Mouse (Mus musculus): ENCODE data around the gene Syt9. TPM values are rescaled to one million over a fixed set of nuclear protein-coding genes. Genes with fewer than 3 reads are reported as not detected.

Gene Syt9
- polyA plus RNA-seq, 1 experiment from 2014 or later, result 12.9 TPM

GRCm38 (mm10) chr7:107553461-107553860 is 182.9 kb downstream of the Syt9 start:
- no peak for ATAC-seq

GRCm38 (mm10) chr7:107555906-107556305 is 185.4 kb downstream of the Syt9 start:
- Histone ChIP-seq H3K27me3 (replicated peaks; ENCODE audit: control insufficient read depth, insufficient read depth, low read length) (no peaks in the 10 kb centered on the region), H3K27ac (ENCODE audit: low read depth, low read length) (no peak overlapping the region), H3K4me3 (ENCODE audit: low read length) (no peak overlapping the region), H3K9me3 (ENCODE audit: control insufficient read depth, low read length) (no peaks in the 10 kb centered on the region), H3K4me2 (ENCODE audit: low read length) (no peak overlapping the region), H3K4me1 (ENCODE audit: control insufficient read depth, insufficient read depth, low read depth, low read length) (no peaks in the 10 kb centered on the region), H3K36me3 (ENCODE audit: control insufficient read depth, insufficient read depth, low read length) (no peaks in the 10 kb centered on the region), H3K9ac (ENCODE audit: low read depth, low read length) (no peak overlapping the region)
- ATAC-seq, result no peak
- WGBS, result 86% methylated on average over 3 of the region's 3 CpGs

More at GRCm38 (mm10) chr7:107553461-107553860, 182.9 kb downstream of the Syt9 start:
- Histone ChIP-seq H3K27me3 (replicated peaks; ENCODE audit: control insufficient read depth, insufficient read depth, low read length) (no peaks in the 10 kb centered on the region), H3K4me1 (ENCODE audit: control insufficient read depth, insufficient read depth, low read depth, low read length) (no peaks in the 10 kb centered on the region), H3K36me3 (ENCODE audit: control insufficient read depth, insufficient read depth, low read length) (no peaks in the 10 kb centered on the region), H3K4me3 (ENCODE audit: low read length) (no peak overlapping the region), H3K4me2 (ENCODE audit: low read length) (no peak overlapping the region), H3K27ac (ENCODE audit: low read depth, low read length) (no peak overlapping the region), H3K9me3 (ENCODE audit: control insufficient read depth, low read length) (no peaks in the 10 kb centered on the region), H3K9ac (ENCODE audit: low read depth, low read length) (no peak overlapping the region)
- 87% methylated on average over 1 of the region's 1 CpGs for WGBS

- Histone ChIP-seq H3K4me2 (ENCODE audit: low read length) (no peak overlapping the region), H3K9ac (ENCODE audit: low read depth, low read length) (no peak overlapping the region), H3K4me1 (ENCODE audit: control insufficient read depth, insufficient read depth, low read depth, low read length) (no peaks in the 10 kb centered on the region), H3K36me3 (ENCODE audit: control insufficient read depth, insufficient read depth, low read length) (no peaks in the 10 kb centered on the region), H3K27me3 (replicated peaks; ENCODE audit: control insufficient read depth, insufficient read depth, low read length) (no peaks in the 10 kb centered on the region), H3K27ac (ENCODE audit: low read depth, low read length) (no peak overlapping the region), H3K4me3 (ENCODE audit: low read length) (no peak overlapping the region), H3K9me3 (ENCODE audit: control insufficient read depth, low read length) (no peaks in the 10 kb centered on the region)
- 64% methylated on average over 2 of the region's 2 CpGs for WGBS
- ATAC-seq, result no peak
Observed at GRCm38 (mm10) chr7:107560675-107561074, 190.1 kb downstream of the Syt9 start.

GRCm38 (mm10) chr7:107561584-107561983 is 191.1 kb downstream of the Syt9 start:
- no peaks in the 10 kb centered on the region for H3K9me3 ChIP-seq (ENCODE audit: control insufficient read depth, low read length)
- 80% methylated on average over 3 of the region's 3 CpGs for WGBS

GRCm38 (mm10) chr7:107563727-107564126 is 193.2 kb downstream of the Syt9 start:
- no peaks in the 10 kb centered on the region for H3K4me1 ChIP-seq (ENCODE audit: control insufficient read depth, insufficient read depth, low read depth, low read length)
- WGBS, result 47% methylated on average over 2 of the region's 2 CpGs
- H3K27ac ChIP-seq (ENCODE audit: low read depth, low read length), result no peak overlapping the region
- no peak overlapping the region for H3K9ac ChIP-seq (ENCODE audit: low read depth, low read length)
- no peak overlapping the region for H3K4me2 ChIP-seq (ENCODE audit: low read length)
- no peaks in the 10 kb centered on the region for H3K36me3 ChIP-seq (ENCODE audit: control insufficient read depth, insufficient read depth, low read length)
- no peaks in the 10 kb centered on the region for H3K9me3 ChIP-seq (ENCODE audit: control insufficient read depth, low read length)
- no peak overlapping the region for H3K4me3 ChIP-seq (ENCODE audit: low read length)
- no peaks in the 10 kb centered on the region for H3K27me3 ChIP-seq (replicated peaks; ENCODE audit: control insufficient read depth, insufficient read depth, low read length)
- ATAC-seq, result no peak

More at GRCm38 (mm10) chr7:107561584-107561983, 191.1 kb downstream of the Syt9 start:
- H3K4me1 ChIP-seq (ENCODE audit: control insufficient read depth, insufficient read depth, low read depth, low read length), result no peaks in the 10 kb centered on the region
- H3K27ac ChIP-seq (ENCODE audit: low read depth, low read length), result no peak overlapping the region
- H3K9ac ChIP-seq (ENCODE audit: low read depth, low read length), result no peak overlapping the region
- no peaks in the 10 kb centered on the region for H3K27me3 ChIP-seq (replicated peaks; ENCODE audit: control insufficient read depth, insufficient read depth, low read length)
- no peaks in the 10 kb centered on the region for H3K36me3 ChIP-seq (ENCODE audit: control insufficient read depth, insufficient read depth, low read length)
- H3K4me2 ChIP-seq (ENCODE audit: low read length), result no peak overlapping the region
- ATAC-seq, result no peak
- no peak overlapping the region for H3K4me3 ChIP-seq (ENCODE audit: low read length)

- H3K4me1 ChIP-seq (ENCODE audit: control insufficient read depth, insufficient read depth, low read depth, low read length), result no peaks in the 10 kb centered on the region
- no peaks in the 10 kb centered on the region for H3K9me3 ChIP-seq (ENCODE audit: control insufficient read depth, low read length)
- H3K36me3 ChIP-seq (ENCODE audit: control insufficient read depth, insufficient read depth, low read length), result no peaks in the 10 kb centered on the region
- H3K9ac ChIP-seq (ENCODE audit: low read depth, low read length), result no peak within 1 kb of the TSS
- peak within 1 kb of the TSS; percentile 27; the same call in 1 of the 2 replicates for H3K4me2 ChIP-seq (ENCODE audit: low read length)
- 68% methylated on average over 7 of the region's 7 CpGs for WGBS
- H3K27ac ChIP-seq (ENCODE audit: low read depth, low read length), result no peak within 1 kb of the TSS
- H3K4me3 ChIP-seq (ENCODE audit: low read length), result peak within 1 kb of the TSS; percentile 11
- peak; percentile 48; the same call in 1 of the 2 replicates for ATAC-seq
- H3K27me3 ChIP-seq (replicated peaks; ENCODE audit: control insufficient read depth, insufficient read depth, low read length), result no peaks in the 10 kb centered on the region
Observed at GRCm38 (mm10) chr7:107567261-107567671, 196.7 kb downstream of the Syt9 start, which contains the start of gene Olfml1. Olfml1 (plus strand) TSS chr7:107567446.

- H3K27ac ChIP-seq (ENCODE audit: low read depth, low read length), result no peak overlapping the region
Observed at GRCm38 (mm10) chr7:107567674-107568073, 197.1 kb downstream of the Syt9 start.

GRCm38 (mm10) chr7:107568971-107569370 is 198.4 kb downstream of the Syt9 start:
- Histone ChIP-seq H3K9ac (ENCODE audit: low read depth, low read length) (no peak overlapping the region), H3K27ac (ENCODE audit: low read depth, low read length) (no peak overlapping the region), H3K4me2 (ENCODE audit: low read length) (no peak overlapping the region), H3K36me3 (ENCODE audit: control insufficient read depth, insufficient read depth, low read length) (no peaks in the 10 kb centered on the region), H3K27me3 (replicated peaks; ENCODE audit: control insufficient read depth, insufficient read depth, low read length) (no peaks in the 10 kb centered on the region), H3K4me3 (ENCODE audit: low read length) (no peak overlapping the region), H3K4me1 (ENCODE audit: control insufficient read depth, insufficient read depth, low read depth, low read length) (no peaks in the 10 kb centered on the region), H3K9me3 (ENCODE audit: control insufficient read depth, low read length) (no peaks in the 10 kb centered on the region)
- 73% methylated on average over 4 of the region's 4 CpGs for WGBS
- ATAC-seq, result no peak

More at GRCm38 (mm10) chr7:107567674-107568073, 197.1 kb downstream of the Syt9 start:
- 73% methylated on average over 5 of the region's 5 CpGs for WGBS
- Histone ChIP-seq H3K27me3 (replicated peaks; ENCODE audit: control insufficient read depth, insufficient read depth, low read length) (no peaks in the 10 kb centered on the region), H3K9me3 (ENCODE audit: control insufficient read depth, low read length) (no peaks in the 10 kb centered on the region), H3K4me3 (ENCODE audit: low read length) (peak overlapping the region; percentile 11), H3K9ac (ENCODE audit: low read depth, low read length) (no peak overlapping the region), H3K4me2 (ENCODE audit: low read length) (peak overlapping the region; percentile 27; the same call in 1 of the 2 replicates), H3K36me3 (ENCODE audit: control insufficient read depth, insufficient read depth, low read length) (no peaks in the 10 kb centered on the region), H3K4me1 (ENCODE audit: control insufficient read depth, insufficient read depth, low read depth, low read length) (no peaks in the 10 kb centered on the region)
- ATAC-seq, result no peak

- Histone ChIP-seq H3K36me3 (ENCODE audit: control insufficient read depth, insufficient read depth, low read length) (no peaks in the 10 kb centered on the region), H3K4me1 (ENCODE audit: control insufficient read depth, insufficient read depth, low read depth, low read length) (no peaks in the 10 kb centered on the region), H3K27me3 (replicated peaks; ENCODE audit: control insufficient read depth, insufficient read depth, low read length) (no peaks in the 10 kb centered on the region), H3K27ac (ENCODE audit: low read depth, low read length) (no peak overlapping the region), H3K9me3 (ENCODE audit: control insufficient read depth, low read length) (no peaks in the 10 kb centered on the region), H3K4me3 (ENCODE audit: low read length) (no peak overlapping the region), H3K4me2 (ENCODE audit: low read length) (no peak overlapping the region), H3K9ac (ENCODE audit: low read depth, low read length) (no peak overlapping the region)
- 65% methylated on average over 2 of the region's 2 CpGs for WGBS
- ATAC-seq, result no peak
Observed at GRCm38 (mm10) chr7:107573856-107574255, 203.3 kb downstream of the Syt9 start.

GRCm38 (mm10) chr7:107574276-107574675 is 203.7 kb downstream of the Syt9 start:
- no peak overlapping the region for H3K4me3 ChIP-seq (ENCODE audit: low read length)
- 77% methylated on average over 3 of the region's 3 CpGs for WGBS

More at GRCm38 (mm10) chr7:107574276-107574675, 203.7 kb downstream of the Syt9 start:
- no peaks in the 10 kb centered on the region for H3K9me3 ChIP-seq (ENCODE audit: control insufficient read depth, low read length)
- H3K9ac ChIP-seq (ENCODE audit: low read depth, low read length), result no peak overlapping the region
- no peak overlapping the region for H3K4me2 ChIP-seq (ENCODE audit: low read length)
- H3K4me1 ChIP-seq (ENCODE audit: control insufficient read depth, insufficient read depth, low read depth, low read length), result no peaks in the 10 kb centered on the region
- H3K27ac ChIP-seq (ENCODE audit: low read depth, low read length), result no peak overlapping the region
- no peaks in the 10 kb centered on the region for H3K27me3 ChIP-seq (replicated peaks; ENCODE audit: control insufficient read depth, insufficient read depth, low read length)
- H3K36me3 ChIP-seq (ENCODE audit: control insufficient read depth, insufficient read depth, low read length), result no peaks in the 10 kb centered on the region
- no peak for ATAC-seq
